Mouse (Mus musculus) olfactory bulb, adult 2 months (tissue): ENCODE results near the gene Synm.

Source experiments
- CTCF ChIP-seq: fragments of 200-500 bp; IDR thresholded peaks from 2 replicates; pipeline ENCODE4 v1.5.1; 2012; ENCODE audit warnings: low read depth, mild to moderate bottlenecking, low read length, moderate library complexity; ENCODE audit not compliant: insufficient read depth
- POLR2A ChIP-seq: fragments of 200-500 bp; IDR thresholded peaks from 2 replicates; pipeline ENCODE4 v1.6.1; 2012; ENCODE audit warnings: mild to moderate bottlenecking, low read depth, low read length, moderate library complexity; ENCODE audit not compliant: insufficient read depth

- TF ChIP-seq POLR2A (no peak), CTCF (no peak)
Measured at GRCm38 (mm10) chr7:67686545-67686944, 73.0 kb downstream of the Synm start.
